Mouse (Mus musculus): ENCODE measurements around the gene Hoxc8. TPM values are rescaled to one million over a fixed set of nuclear protein-coding genes. Genes with fewer than 3 reads are reported as not detected.

Hoxc8 gene
- 5.1 and 6.0 TPM in 2 replicates for polyA plus RNA-seq (2016; fragmentation: Nextera tagmentation; extraction: Ambion mirVana)

DNA sequence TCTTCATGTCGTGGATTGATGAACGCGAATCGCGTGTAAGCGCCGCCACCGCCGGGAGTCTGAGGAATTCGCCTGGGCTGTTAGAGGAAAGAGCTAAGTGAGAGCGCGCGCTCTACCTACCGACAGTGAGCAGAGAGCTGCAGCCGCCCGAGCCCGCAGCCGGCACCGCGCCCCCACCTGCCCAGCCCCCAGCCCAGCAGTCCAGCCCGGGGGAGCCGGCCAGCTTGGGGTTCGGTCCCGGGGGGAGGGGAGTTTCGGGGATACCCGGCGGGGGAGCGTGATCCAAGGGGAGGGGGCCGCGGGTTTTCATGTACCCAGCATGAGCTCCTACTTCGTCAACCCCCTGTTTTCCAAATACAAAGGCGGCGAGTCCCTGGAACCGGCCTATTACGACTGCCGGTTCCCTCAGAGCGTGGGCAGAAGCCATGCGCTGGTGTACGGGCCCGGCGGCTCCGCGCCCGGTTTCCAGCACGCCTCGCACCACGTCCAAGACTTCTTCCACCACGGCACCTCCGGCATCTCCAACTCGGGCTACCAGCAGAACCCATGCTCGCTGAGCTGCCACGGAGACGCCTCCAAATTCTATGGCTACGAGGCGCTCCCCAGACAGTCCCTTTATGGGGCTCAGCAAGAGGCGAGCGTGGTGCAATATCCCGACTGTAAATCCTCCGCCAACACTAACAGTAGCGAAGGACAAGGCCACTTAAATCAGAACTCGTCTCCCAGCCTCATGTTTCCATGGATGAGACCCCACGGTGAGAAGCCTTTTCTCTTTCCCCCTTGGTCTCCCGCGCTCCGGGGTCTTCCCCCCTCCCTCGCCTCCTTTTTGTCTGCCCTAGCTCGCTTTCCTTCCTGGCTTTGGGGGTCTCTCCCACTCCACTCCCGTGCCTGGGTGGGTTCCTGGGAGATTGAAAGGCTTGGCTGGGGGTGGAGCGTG lies at the start of gene Hoxc8:
Gene Hoxc8, plus strand, starts transcription at position 147 of the 937 bp plus-strand sequence.
- under 1% methylated on average over 61 of the region's 69 CpGs for WGBS
- peak within 1 kb of the TSS; percentile 54 for H3K4me3 ChIP-seq

DNA sequence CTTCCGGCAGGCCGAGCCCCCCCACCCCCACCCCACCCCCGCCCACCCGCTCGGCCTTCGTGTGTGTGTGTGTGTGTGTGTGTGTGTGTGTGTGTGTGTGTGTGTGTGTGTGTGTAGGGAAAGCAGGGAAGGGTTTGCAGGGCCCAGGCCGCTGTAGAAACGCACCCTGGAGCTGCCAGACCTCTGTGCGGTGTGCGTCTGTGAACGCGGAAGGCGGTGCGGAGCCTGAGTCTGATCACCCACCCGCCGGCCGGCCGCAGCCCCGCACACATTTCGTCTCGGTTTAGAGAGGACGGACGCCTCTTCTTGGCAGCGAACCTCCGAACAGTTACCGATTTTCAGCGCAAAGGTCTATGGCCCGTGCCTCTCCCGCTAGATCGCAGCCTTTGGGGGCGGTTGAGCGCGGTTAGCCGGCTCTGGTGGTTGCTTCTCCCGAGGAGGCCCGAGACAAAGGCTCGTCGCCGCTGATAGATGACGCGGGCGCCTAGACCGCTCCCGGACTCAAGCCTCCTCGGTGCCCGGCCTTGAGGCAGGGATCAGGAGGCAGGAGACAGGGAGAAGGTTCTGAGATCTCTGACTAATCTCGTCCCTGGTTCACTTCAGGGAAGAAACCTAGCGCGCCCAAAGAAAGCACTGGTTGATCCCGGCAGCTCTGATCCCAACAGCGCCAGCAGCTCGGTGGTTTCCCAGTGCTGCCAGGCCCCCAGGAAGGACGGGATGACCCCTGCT lies 47.5 kb upstream of the Hoxc8 start:
- WGBS: under 1% methylated on average over 53 of the region's 53 CpGs
- Histone ChIP-seq H3K9me3 (replicated peaks) (no peaks in the 10 kb centered on the region), H3K4me3 (peak overlapping the region; percentile 51), H3K4me1 (peaks cover 36% of the 10 kb centered on the region), H3K27ac (peak overlapping the region; percentile 87), H3K27me3 (ENCODE audit: low read depth, poor library complexity, severe bottlenecking) (peaks cover 100% of the 10 kb centered on the region), H3K36me3 (no peaks in the 10 kb centered on the region)
- peak; percentile 72 for DNase-seq (ENCODE audit: low spot score)

More for the DNA sequence above, at the start of gene Hoxc8:
- peak; percentile 76 for DNase-seq (ENCODE audit: low spot score)
- H3K27ac ChIP-seq: peak within 1 kb of the TSS; percentile 83
- no peaks in the 10 kb centered on the region for H3K36me3 ChIP-seq
- H3K9me3 ChIP-seq (replicated peaks): no peaks in the 10 kb centered on the region
- H3K4me1 ChIP-seq: peaks cover 73% of the 10 kb centered on the region
- H3K27me3 ChIP-seq (ENCODE audit: low read depth, poor library complexity, severe bottlenecking): peaks cover 99% of the 10 kb centered on the region

- H3K9me3 ChIP-seq (replicated peaks): no peaks in the 10 kb centered on the region
- no peaks in the 10 kb centered on the region for H3K36me3 ChIP-seq
- peaks cover 34% of the 10 kb centered on the region for H3K4me1 ChIP-seq
- no peak for DNase-seq (ENCODE audit: low spot score)
- H3K4me3 ChIP-seq: peak overlapping the region; percentile 51
- 1% methylated on average over 5 of the region's 5 CpGs for WGBS
- peak overlapping the region; percentile 87 for H3K27ac ChIP-seq
- H3K27me3 ChIP-seq (ENCODE audit: low read depth, poor library complexity, severe bottlenecking): peaks cover 100% of the 10 kb centered on the region
Measured at GRCm38 (mm10) chr15:102943468-102943813, 47.0 kb upstream of the Hoxc8 start.

DNA sequence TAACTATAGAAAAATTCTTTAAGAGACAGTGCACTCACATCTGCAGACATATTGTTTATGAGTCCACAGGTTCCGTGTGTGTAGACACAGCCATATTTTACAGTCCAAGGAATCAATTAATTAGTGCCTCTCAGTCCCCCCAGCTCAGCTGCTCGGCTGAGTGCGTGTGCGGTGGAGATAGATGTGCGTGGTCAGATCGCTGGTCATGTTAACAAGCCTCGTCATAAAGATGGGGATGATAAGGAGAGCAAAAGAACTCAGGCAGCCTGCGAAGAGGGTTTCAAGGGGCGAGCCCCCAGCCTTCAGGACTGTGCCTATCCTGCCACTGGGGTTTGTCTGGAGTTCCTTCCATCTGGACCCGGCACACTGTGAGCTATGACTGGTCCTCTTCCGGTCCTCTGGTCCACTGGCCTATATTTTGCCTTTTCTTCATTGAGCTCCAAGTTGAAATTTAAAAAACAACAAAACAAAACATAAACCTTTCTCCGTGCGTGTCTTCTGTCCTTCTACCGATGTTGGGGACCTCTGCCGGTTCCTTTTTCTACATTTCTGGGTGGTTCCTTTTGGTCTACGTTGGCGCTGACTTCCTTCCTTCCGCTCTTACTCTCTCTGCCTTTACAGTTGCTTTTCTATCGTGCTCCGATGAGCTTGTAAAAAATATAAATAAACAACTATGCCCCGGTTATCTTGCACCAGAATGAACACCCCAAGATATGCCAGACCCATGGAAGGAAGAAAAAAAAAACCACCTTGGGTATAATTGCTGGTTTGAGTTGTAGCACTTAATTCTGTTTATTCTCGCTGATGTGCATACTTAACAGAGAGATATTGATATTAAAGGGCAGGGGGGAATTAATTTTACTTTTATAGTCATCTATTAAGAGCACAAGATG lies 45.0 kb upstream of the Hoxc8 start:
- Histone ChIP-seq H3K27ac (peak overlapping the region; percentile 8; the same call in 1 of the 2 replicates), H3K9me3 (replicated peaks) (no peaks in the 10 kb centered on the region), H3K4me1 (peaks cover 28% of the 10 kb centered on the region), H3K27me3 (ENCODE audit: low read depth, poor library complexity, severe bottlenecking) (peaks cover 100% of the 10 kb centered on the region), H3K4me3 (0 out of 2 replicates have a peak overlapping the region, but pooled peaks have one; percentile 18), H3K36me3 (no peaks in the 10 kb centered on the region)
- 10% methylated on average over 22 of the region's 22 CpGs for WGBS
- no peak for DNase-seq (ENCODE audit: low spot score)

DNA sequence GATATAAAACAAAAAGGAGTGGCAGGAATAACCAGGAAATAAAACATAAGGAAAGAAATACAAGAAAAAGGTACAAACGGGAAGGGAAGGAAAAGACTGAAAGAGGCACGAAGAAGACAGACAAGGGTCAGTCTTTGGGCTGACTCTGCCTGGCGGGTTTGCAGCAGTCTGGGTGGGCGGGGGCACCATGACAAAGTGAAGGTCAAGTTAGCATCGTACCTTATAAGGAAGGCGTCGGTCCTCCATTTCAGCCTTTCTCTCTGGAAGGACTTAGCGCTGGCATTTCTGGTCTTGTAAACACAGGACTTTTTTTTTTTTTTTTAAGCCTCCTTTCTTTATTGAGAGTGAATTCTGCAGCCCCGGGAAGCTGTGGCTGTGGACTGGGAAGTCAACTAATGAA lies 43.1 kb upstream of the Hoxc8 start:
- no peak for DNase-seq (ENCODE audit: low spot score)
- under 1% methylated on average over 9 of the region's 9 CpGs for WGBS
- Histone ChIP-seq H3K27ac (peak overlapping the region; percentile 93; the same call in 1 of the 2 replicates), H3K27me3 (ENCODE audit: low read depth, poor library complexity, severe bottlenecking) (peaks cover 100% of the 10 kb centered on the region), H3K4me1 (peaks cover 34% of the 10 kb centered on the region), H3K4me3 (peak overlapping the region; percentile 40; the same call in 1 of the 2 replicates), H3K9me3 (replicated peaks) (no peaks in the 10 kb centered on the region), H3K36me3 (no peaks in the 10 kb centered on the region)

DNA sequence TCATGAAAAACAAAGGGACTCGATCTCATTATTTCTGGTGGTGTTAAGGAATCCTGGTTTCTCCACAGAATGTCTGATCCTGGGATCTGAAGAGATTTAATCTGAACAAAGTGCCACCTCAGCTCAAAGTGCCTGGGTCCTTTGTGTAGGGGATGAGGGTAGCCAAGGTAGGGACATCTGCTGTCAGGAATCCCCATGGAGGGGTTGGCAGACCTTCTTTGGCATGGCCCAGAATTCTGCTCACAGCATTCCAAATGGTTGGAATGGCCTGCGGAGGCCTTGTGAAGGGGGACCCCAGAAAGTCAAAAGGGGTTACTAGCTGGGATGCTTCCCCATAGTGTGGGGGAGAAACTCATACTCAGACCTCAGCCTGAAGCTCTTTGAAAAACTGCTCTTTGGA lies 41.6 kb upstream of the Hoxc8 start:
- Histone ChIP-seq H3K4me1 (peaks cover 23% of the 10 kb centered on the region; the same call in 1 of the 2 replicates), H3K4me3 (peak overlapping the region; percentile 40), H3K27me3 (ENCODE audit: low read depth, poor library complexity, severe bottlenecking) (peaks cover 100% of the 10 kb centered on the region), H3K27ac (peak overlapping the region; percentile 93), H3K36me3 (no peaks in the 10 kb centered on the region), H3K9me3 (replicated peaks) (no peaks in the 10 kb centered on the region)
- WGBS: 11% methylated on average over 2 of the region's 2 CpGs
- DNase-seq (ENCODE audit: low spot score): no peak

DNA sequence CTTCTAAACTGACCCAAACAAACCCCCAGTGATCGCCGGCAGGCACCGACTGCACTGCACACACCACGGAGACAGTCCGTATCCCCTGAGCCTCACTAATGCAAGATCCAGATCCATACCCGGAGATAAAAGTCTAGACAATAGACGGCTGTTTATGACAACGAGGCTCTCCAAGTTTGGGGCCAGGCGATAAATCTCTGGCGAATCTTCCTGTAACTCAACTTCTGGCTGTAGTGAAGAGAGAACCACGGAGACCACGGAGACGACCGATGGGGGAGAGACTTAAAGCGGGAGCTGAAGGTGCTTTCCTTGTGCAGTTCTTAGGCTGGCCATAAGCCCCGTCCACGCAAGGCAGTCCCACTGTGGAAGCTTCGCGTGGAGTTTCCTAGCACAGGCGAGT lies 40.7 kb upstream of the Hoxc8 start:
- H3K4me3 ChIP-seq: peak overlapping the region; percentile 40
- WGBS: 2% methylated on average over 20 of the region's 20 CpGs
- no peaks in the 10 kb centered on the region for H3K9me3 ChIP-seq (replicated peaks)
- peak overlapping the region; percentile 93 for H3K27ac ChIP-seq
- peaks cover 26% of the 10 kb centered on the region for H3K4me1 ChIP-seq
- no peaks in the 10 kb centered on the region for H3K36me3 ChIP-seq
- peaks cover 100% of the 10 kb centered on the region for H3K27me3 ChIP-seq (ENCODE audit: low read depth, poor library complexity, severe bottlenecking)
- DNase-seq (ENCODE audit: low spot score): no peak

DNA sequence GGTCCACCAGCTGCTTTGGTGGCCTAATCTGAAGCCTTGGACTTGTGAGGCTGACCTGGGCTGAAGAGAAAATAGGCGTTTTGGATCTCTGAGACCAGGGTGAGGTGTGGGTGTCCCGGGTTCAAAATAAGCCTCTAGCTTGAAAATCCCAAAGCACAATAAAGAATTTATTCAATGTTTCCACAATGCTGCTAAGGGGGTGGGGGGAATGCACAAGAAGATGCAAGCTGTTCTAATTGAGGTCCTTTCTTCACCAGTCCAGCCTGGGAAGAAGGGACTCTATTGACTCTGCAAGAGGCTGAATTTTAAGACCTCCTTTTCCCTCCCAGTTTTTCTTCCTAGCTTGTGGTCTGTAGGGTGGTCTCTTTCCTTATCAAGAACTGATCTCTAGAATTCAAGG lies 39.5 kb upstream of the Hoxc8 start:
- H3K9me3 ChIP-seq (replicated peaks): no peaks in the 10 kb centered on the region
- 8% methylated on average over 2 of the region's 2 CpGs for WGBS
- peaks cover 100% of the 10 kb centered on the region for H3K27me3 ChIP-seq (ENCODE audit: low read depth, poor library complexity, severe bottlenecking)
- H3K4me1 ChIP-seq: peaks cover 32% of the 10 kb centered on the region
- H3K36me3 ChIP-seq: no peaks in the 10 kb centered on the region
- H3K27ac ChIP-seq: peak overlapping the region; percentile 93
- H3K4me3 ChIP-seq: peak overlapping the region; percentile 40
- DNase-seq (ENCODE audit: low spot score): no peak

DNA sequence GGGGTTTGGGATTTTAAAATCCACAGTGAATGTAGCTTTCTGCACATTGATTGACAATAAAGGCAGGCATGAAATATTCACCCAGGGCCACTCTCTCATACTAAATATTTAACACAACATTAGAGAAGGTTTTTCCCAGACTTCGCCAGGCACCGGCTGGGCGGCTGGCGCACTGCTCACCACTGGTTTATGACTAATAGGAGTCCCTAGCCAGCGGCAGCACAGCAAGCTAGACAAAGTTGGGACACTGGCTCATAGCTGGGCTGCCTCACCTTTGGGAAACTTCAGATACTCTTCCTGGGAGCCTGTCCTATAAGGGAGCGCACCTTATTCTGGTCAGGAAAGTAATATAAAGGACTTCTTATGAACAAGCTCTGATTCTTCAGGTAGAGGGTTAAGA lies 36.8 kb upstream of the Hoxc8 start:
- H3K4me3 ChIP-seq: peak overlapping the region; percentile 57
- H3K9me3 ChIP-seq (replicated peaks): no peaks in the 10 kb centered on the region
- DNase-seq (ENCODE audit: low spot score): no peak
- peaks cover 57% of the 10 kb centered on the region for H3K4me1 ChIP-seq
- peaks cover 100% of the 10 kb centered on the region for H3K27me3 ChIP-seq (ENCODE audit: low read depth, poor library complexity, severe bottlenecking)
- H3K36me3 ChIP-seq: no peaks in the 10 kb centered on the region
- WGBS: 2% methylated on average over 6 of the region's 6 CpGs
- H3K27ac ChIP-seq: peak overlapping the region; percentile 93

- under 1% methylated on average over 57 of the region's 57 CpGs for WGBS
- Histone ChIP-seq H3K4me1 (peaks cover 57% of the 10 kb centered on the region), H3K9me3 (replicated peaks) (no peaks in the 10 kb centered on the region), H3K36me3 (no peaks in the 10 kb centered on the region), H3K27me3 (ENCODE audit: low read depth, poor library complexity, severe bottlenecking) (peaks cover 100% of the 10 kb centered on the region), H3K27ac (peak within 1 kb of the TSS; percentile 93), H3K4me3 (peak within 1 kb of the TSS; percentile 57)
- DNase-seq (ENCODE audit: low spot score): no peak
Measured at GRCm38 (mm10) chr15:102954192-102955006, 36.0 kb upstream of the Hoxc8 start, which contains the start of gene Hoxc11. TSS of gene Hoxc11 (plus strand) at chr15:102954427.

DNA sequence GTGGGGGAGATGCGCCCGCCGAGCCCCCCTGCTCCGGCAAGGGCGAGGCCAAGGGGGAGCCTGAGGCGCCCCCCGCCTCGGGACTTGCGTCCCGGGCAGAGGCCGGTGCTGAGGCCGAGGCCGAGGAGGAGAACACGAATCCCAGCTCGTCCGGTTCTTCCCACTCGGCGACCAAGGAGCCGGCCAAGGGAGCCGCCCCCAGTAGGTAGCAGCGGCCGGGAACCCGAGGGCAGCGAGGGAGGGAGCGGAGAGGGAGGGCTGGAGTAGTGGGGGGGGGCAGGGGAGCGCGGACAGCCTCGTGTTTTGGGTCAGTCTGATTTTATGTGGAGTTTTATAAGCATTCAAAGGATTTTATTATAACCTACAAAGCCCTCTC lies 35.4 kb upstream of the Hoxc8 start:
- under 1% methylated on average over 28 of the region's 28 CpGs for WGBS
- no peaks in the 10 kb centered on the region for H3K36me3 ChIP-seq
- H3K9me3 ChIP-seq (replicated peaks): no peaks in the 10 kb centered on the region
- peaks cover 60% of the 10 kb centered on the region for H3K4me1 ChIP-seq
- no peak for DNase-seq (ENCODE audit: low spot score)
- peaks cover 100% of the 10 kb centered on the region for H3K27me3 ChIP-seq (ENCODE audit: low read depth, poor library complexity, severe bottlenecking)
- peak overlapping the region; percentile 57 for H3K4me3 ChIP-seq
- H3K27ac ChIP-seq: peak overlapping the region; percentile 93
